Mouse (Mus musculus): ENCODE results near the gene Akt3. TPM values are rescaled to one million over a fixed set of nuclear protein-coding genes. Genes with fewer than 3 reads are reported as not detected.

Gene Akt3
- polyA plus RNA-seq, 1 experiment from 2014 or later = 0.37 TPM

Other genes with a start within 250 kb of the Akt3 start
- 0.47 and 0.83 TPM in 2 replicates for gene Zbtb18, start 184.1 kb upstream of the Akt3 start, polyA plus RNA-seq (2015; fragmentation: Nextera tagmentation; extraction: Ambion mirVana)